Comparison of ENCODE assay signal across 9 mouse cellular contexts in genomic region chrX:20366036-20366435, GRCm38 (mm10). TPM values are rescaled to one million over a fixed set of nuclear protein-coding genes. Genes with fewer than 3 reads are reported as not detected.
DNase-seq lines count a peak whose midpoint lies in the region; ATAC-seq and TF ChIP-seq lines count a peak whose summit lies in the region.
"Had no signal": no experiment of that assay in that cellular context is flagged by ENCODE, and none has a peak within 500 bp of the region (broad histone marks: within the 10 kb centered on the region; RNA-seq: fewer than 3 reads in every experiment).

No protein-coding gene starts in this region.

- no peak for ATAC-seq in embryonic facial prominence, embryonic 13.5 days (ENCODE audit: insufficient number of reproducible peaks, insufficient read depth, low FRiP score, low TSS enrichment, low read depth)
- ATAC-seq in intestine, embryonic 16.5 days = no peak
- no peak for ATAC-seq in neural tube, embryonic 13.5 days (ENCODE audit: low read depth)

- peak; percentile 29 for TF ChIP-seq CTCF in left cerebral cortex, adult 2 months (IDR thresholded peaks at IDR 0.05)

- no peak overlapping the region for H3K4me3 ChIP-seq in left cerebral cortex, adult 2 months
- H3K4me3 ChIP-seq in embryonic facial prominence, embryonic 13.5 days = peak overlapping the region; percentile 6; the same call in 1 of the 2 replicates
- H3K4me3 ChIP-seq in intestine, embryonic 16.5 days (ENCODE audit: low read length) = no peak overlapping the region
- peak overlapping the region; percentile 5; the same call in 1 of the 2 replicates for H3K4me3 ChIP-seq in neural tube, embryonic 13.5 days
- H3K4me3 ChIP-seq: embryonic facial prominence, embryonic 15.5 days had no signal

- H3K4me2 ChIP-seq in embryonic facial prominence, embryonic 13.5 days = peak overlapping the region; percentile 37
- H3K4me2 ChIP-seq in intestine, embryonic 16.5 days (ENCODE audit: low read depth, low read length) = 0 out of 2 replicates have a peak overlapping the region, but pooled peaks have one; percentile 16
- H3K4me2 ChIP-seq in neural tube, embryonic 13.5 days = peak overlapping the region; percentile 41
- H3K4me2 ChIP-seq: embryonic facial prominence, embryonic 15.5 days had no signal

- no peak for DNase-seq in left cerebral cortex, adult 2 months (ENCODE audit: extremely low spot score in 1 of 2, low spot score in 2 of 2)
- no peak for DNase-seq in left cerebral cortex, adult 9 months (ENCODE audit: low spot score in 2 of 2)
- DNase-seq in urinary bladder, adult 2 months (ENCODE audit: low spot score) = no peak
- DNase-seq in gastrocnemius, postnatal 36 days = no peak
- no peak for DNase-seq in retina, postnatal 1 day

- intact Hi-C loops in left cerebral cortex, adult 2 months (cut with DNase I) = loop anchor here (10.0 kb wide), 1 partner anchor 129 kb away; no protein-coding TSS in a partner anchor
- intact Hi-C loops in gastrocnemius, postnatal 36 days (cut with DNase I) = no loop called here

- H3K27ac ChIP-seq in left cerebral cortex, adult 2 months = no peak overlapping the region
- no peak overlapping the region for H3K27ac ChIP-seq in embryonic facial prominence, embryonic 13.5 days
- H3K27ac ChIP-seq in intestine, embryonic 16.5 days (ENCODE audit: low read length) = no peak overlapping the region
- H3K27ac ChIP-seq in neural tube, embryonic 13.5 days (replicated peaks) = no peak overlapping the region
- H3K27ac ChIP-seq: embryonic facial prominence, embryonic 15.5 days had no signal

- no peak overlapping the region for H3K9ac ChIP-seq in embryonic facial prominence, embryonic 13.5 days
- H3K9ac ChIP-seq in intestine, embryonic 16.5 days (ENCODE audit: low read depth, low read length) = no peak overlapping the region
- no peak overlapping the region for H3K9ac ChIP-seq in neural tube, embryonic 13.5 days
- H3K9ac ChIP-seq: embryonic facial prominence, embryonic 15.5 days had no signal

- no peaks in the 10 kb centered on the region for H3K36me3 ChIP-seq in embryonic facial prominence, embryonic 13.5 days
- no peaks in the 10 kb centered on the region for H3K36me3 ChIP-seq in intestine, embryonic 16.5 days (ENCODE audit: control insufficient read depth, insufficient read depth, low read length)
- no peaks in the 10 kb centered on the region for H3K36me3 ChIP-seq in neural tube, embryonic 13.5 days
- H3K36me3 ChIP-seq: embryonic facial prominence, embryonic 15.5 days had no signal

- no peaks in the 10 kb centered on the region for H3K4me1 ChIP-seq in embryonic facial prominence, embryonic 13.5 days
- H3K4me1 ChIP-seq in intestine, embryonic 16.5 days (ENCODE audit: control insufficient read depth, insufficient read depth, low read length) = no peaks in the 10 kb centered on the region
- H3K4me1 ChIP-seq in neural tube, embryonic 13.5 days (replicated peaks) = peaks cover 10% of the 10 kb centered on the region
- H3K4me1 ChIP-seq: embryonic facial prominence, embryonic 15.5 days had no signal

- H3K9me3 ChIP-seq in embryonic facial prominence, embryonic 13.5 days = no peaks in the 10 kb centered on the region
- H3K9me3 ChIP-seq in intestine, embryonic 16.5 days (ENCODE audit: control insufficient read depth, low read length) = no peaks in the 10 kb centered on the region
- H3K9me3 ChIP-seq in neural tube, embryonic 13.5 days = no peaks in the 10 kb centered on the region
- H3K9me3 ChIP-seq: embryonic facial prominence, embryonic 15.5 days had no signal

- 57% methylated on average over 1 of the region's 1 CpGs for WGBS in embryonic facial prominence, embryonic 13.5 days
- 48% methylated on average over 1 of the region's 1 CpGs for WGBS in intestine, embryonic 16.5 days
- 51% methylated on average over 1 of the region's 1 CpGs for WGBS in neural tube, embryonic 13.5 days

- no peaks in the 10 kb centered on the region for H3K27me3 ChIP-seq in embryonic facial prominence, embryonic 13.5 days
- H3K27me3 ChIP-seq in intestine, embryonic 16.5 days (replicated peaks; ENCODE audit: control insufficient read depth, insufficient read depth, low read length) = no peaks in the 10 kb centered on the region
- H3K27me3 ChIP-seq in neural tube, embryonic 13.5 days = no peaks in the 10 kb centered on the region
- H3K27me3 ChIP-seq: embryonic facial prominence, embryonic 15.5 days had no signal

RNA-seq across cellular contexts. Expression of gene Rp2, which starts 1.8 kb away (rescaled TPM):
- total RNA-seq in left cerebral cortex, adult 2 months (2021) = 10 to 100 TPM; 17.7 to 17.8 TPM
- 20.7 and 22.8 TPM in 2 replicates for polyA plus RNA-seq in embryonic facial prominence, embryonic 13.5 days (2015; fragmentation: Nextera tagmentation; extraction: Ambion mirVana)
- 16.8 and 17.2 TPM in 2 replicates for polyA plus RNA-seq in intestine, embryonic 16.5 days (2015; fragmentation: Nextera tagmentation; extraction: Ambion mirVana)
- 15.0 and 15.6 TPM in 2 replicates for polyA plus RNA-seq in neural tube, embryonic 13.5 days (2015; fragmentation: Nextera tagmentation; extraction: Ambion mirVana)
- 15.8 and 17.2 TPM in 2 replicates for polyA plus RNA-seq in urinary bladder, adult 2 months (2012; rRNA removed)
- total RNA-seq in gastrocnemius, postnatal 36 days (2021) = 1 to 10 TPM; 5.8 to 5.9 TPM

RNA-seq across cellular contexts. Expression of gene Jade3, which starts 59.5 kb away (rescaled TPM):
- 1 to 10 TPM; 6.4 to 7.1 TPM for total RNA-seq in left cerebral cortex, adult 2 months (2021)
- polyA plus RNA-seq in embryonic facial prominence, embryonic 13.5 days (2015; fragmentation: Nextera tagmentation; extraction: Ambion mirVana) = 6.1 and 6.2 TPM in 2 replicates
- polyA plus RNA-seq in intestine, embryonic 16.5 days (2015; fragmentation: Nextera tagmentation; extraction: Ambion mirVana) = 8.0 and 8.3 TPM in 2 replicates
- polyA plus RNA-seq in neural tube, embryonic 13.5 days (2015; fragmentation: Nextera tagmentation; extraction: Ambion mirVana) = 4.9 and 5.8 TPM in 2 replicates
- 6.3 and 7.4 TPM in 2 replicates for polyA plus RNA-seq in urinary bladder, adult 2 months (2012; rRNA removed)
- total RNA-seq in gastrocnemius, postnatal 36 days (2021) = under 1 TPM; 0.54 to 0.59 TPM

Comparison
In these comparisons a context has a peak if more than half of its experiments do, and no peak if none do; other contexts are left out.
1. H3K4me3 ChIP-seq: peak in embryonic facial prominence, embryonic 13.5 days (single experiment) and neural tube, embryonic 13.5 days (single experiment); none in left cerebral cortex, adult 2 months (single experiment) and intestine, embryonic 16.5 days (single experiment).
2. Peak in every context shown above with its lines, with median percentiles within 50 percentile points of each other: H3K4me2 ChIP-seq.